Mouse (Mus musculus) Muller cell, postnatal 12 days (primary cell): ENCODE measurements around the gene Mpnd.

Experiments used
- DNase-seq: peaks from one replicate; pipeline ENCODE4 v3.0.0-alpha.2; 2015; ENCODE audit errors: inconsistent ontology term

The Mpnd gene

DNA sequence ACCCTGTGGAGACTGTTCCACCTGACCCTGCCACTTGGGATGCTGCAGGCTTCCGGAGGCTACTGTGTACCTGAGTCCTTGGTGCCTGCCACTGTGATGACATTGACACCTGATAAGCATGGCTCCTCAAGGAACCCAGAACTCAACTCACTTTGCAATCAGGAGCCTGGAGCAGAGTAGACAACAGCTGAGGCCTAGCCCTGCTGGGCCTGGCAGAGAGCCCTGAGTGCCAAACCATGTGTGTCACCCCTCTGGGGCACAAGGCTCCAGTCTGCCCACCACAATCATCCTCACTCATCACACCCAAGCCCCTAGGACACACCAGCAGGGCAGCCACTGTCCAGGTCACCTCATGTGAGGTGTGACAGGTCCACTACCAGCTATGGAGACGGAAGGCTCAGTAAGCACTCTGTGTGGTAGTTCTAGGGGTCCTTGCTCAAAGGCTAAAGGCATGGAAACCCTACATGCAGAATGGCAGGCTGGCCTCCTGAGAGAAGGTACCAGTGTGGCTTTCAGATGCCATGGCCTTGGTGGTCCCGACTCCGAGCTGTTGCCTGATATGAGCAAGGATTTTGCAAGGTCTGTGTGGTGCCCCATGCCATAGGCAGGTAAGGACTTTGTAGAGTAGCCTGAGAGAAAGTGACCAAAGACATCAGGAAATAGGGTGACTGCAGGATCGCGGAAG lies 15.0 kb downstream of the Mpnd start:
- DNase-seq: no peak

DNA sequence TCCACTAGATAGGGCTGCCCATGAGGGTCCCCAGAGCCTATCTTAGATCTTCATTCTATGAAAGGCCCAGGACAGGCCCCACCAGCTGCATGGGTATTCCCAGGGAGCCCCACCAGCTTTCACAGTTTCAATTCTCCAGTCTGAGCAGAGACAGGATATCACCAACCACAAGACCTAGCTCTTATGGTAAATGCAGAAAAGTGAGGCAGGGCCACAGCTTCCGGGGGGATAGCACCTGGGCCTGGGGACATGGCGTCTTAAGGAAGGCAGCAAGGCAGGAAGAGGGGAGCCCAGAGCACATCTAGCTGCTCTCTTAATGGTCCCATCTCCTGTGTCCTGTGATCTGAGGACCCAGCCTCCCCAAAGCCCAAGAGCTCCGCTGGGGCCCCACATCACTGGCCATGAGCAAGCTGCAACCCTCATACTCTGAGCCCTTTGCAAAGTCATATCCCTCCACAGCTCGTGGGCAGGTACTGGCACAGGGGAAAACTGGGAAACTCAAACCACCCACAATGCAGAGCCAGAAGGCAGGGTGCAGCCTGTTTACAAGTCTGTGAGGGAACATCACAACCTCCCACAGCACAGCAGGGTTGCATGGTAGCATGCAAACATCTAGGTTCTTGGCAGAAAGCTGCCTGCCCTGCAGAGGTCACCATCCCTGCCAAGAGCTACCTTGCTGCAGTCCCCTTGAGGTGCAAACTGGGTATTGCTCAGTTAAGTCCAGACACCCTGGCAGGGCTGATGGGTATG lies 15.8 kb downstream of the Mpnd start:
- DNase-seq: no peak

DNA sequence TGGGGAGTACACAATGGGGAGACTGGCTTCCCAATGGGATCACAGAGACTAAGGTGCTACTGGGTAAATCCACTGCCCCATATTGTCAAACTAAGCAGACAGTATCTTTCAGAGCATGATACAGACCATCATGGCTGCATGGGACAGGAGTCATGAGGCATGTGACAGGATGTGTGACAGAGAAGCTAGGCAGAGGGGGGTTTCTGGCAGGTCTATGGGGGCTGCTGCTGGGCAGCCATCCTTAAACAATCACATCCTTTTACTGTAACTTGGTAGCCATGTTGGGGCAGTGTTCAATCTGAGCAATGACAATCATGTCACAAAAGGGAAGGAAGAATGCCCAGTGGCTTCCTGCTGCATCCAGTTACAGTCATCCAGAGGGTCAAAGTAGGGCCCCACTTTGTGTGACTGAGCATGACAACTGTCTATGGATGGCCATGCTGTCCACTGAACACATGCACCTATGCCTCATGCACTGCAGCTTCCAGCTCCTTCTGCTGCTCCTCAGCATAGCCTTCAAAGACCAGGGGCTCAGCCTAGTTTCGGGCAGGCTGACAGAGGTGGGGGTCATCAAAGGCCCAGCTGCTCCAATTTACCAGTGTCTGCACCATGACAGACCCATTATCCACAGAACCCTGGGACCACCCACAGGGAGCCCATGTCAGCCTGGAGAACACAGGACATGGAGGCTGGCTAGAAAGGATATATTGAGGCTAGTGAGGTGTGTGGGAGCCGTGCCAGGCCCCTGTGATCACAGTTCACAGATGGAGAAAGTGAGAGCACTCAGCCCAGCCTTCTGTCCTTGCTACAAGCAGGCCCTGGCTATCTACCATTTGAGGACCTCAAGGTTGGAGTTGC lies 16.8 kb downstream of the Mpnd start:
- no peak for DNase-seq

DNA sequence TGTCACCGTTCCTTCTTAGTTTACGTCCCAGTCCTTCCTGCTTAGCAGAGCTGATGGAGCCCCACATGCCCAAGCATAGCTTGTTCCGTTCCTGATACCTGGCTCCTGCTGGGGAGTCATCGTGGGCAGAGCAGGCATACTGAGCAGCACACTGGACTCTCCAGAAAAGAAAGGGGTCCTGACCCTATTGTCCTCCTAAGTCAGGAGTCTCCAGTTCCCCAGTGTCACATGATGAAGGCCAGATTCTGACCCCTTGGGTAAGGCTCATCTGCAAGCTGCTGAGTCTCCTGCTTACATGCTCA lies 17.4 kb downstream of the Mpnd start:
- no peak for DNase-seq

DNA sequence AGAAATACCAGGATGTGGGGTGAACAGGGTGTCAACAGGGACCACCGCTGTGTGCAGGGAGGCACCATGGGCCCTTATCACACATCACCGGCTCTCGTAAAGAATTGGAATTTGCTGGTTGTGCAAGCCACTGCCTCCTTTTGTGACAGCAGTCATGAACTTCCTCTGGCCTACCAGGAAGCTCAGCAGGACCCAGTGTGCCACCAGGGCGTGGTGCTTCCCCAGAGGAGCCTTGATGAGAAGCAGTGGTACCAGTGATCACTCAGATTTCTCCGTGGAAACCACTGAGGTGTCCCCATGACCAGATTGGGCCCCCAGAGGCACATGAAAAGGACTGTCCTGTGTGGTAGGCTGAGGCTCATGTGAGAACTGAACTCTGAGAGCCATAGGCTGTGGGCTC lies 17.9 kb downstream of the Mpnd start:
- no peak for DNase-seq

DNA sequence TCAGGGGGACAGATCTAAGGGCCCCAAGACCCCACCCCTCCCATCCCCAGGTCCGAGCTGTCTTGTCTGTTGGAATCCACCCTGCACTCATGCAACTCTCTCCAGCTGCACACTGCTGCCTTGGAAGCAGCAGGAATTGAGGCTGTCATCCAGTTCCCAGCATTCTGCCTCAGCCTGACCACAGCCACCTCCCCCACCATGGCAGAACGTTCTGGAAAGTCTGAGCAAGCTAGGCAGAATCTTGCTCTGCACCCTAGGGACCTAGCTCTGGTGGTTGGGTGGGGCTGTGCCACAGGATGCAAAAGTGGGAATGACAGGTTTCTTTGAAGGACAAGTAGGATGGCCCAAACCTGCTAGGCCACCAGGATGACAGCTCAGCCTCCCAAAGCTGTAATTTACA lies 19.0 kb downstream of the Mpnd start:
- no peak for DNase-seq

DNA sequence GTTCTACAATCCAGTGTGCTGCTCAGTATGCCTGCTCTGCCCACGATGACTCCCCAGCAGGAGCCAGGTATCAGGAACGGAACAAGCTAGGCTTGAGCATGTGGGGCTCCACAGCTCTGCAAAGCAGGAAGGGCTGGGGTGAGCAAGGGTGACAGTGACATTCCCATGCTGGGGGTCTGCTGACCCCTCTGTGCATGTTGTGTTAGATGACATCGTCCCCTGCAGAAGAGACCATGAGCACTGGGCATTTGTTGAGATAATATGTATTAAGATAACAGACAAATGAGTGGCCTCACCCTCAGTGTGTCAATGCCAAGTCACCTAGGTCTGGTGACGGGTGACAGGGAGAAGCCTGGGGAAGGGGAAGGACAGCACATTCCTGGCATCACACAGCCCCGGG lies 19.4 kb downstream of the Mpnd start:
- DNase-seq: no peak

DNA sequence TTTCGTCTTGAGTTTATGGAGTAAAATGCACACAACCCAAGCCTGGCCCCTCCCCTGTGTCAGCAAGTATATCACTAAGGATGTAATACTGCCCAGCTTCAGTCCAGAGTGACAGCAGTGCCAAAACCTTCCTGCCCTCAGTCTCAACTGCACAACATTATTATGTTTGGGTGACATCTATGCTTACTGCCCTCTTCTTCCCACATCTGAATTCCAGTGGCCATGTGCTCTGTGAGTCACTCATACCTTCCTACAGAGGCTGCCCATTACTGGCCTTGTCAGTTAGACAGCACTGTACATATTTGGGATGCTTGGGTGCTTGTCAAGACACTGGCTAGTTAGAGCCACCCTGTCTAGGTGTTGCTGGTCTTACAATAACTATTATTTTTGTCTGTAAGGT lies 20.8 kb downstream of the Mpnd start:
- peak; percentile 87 for DNase-seq

DNA sequence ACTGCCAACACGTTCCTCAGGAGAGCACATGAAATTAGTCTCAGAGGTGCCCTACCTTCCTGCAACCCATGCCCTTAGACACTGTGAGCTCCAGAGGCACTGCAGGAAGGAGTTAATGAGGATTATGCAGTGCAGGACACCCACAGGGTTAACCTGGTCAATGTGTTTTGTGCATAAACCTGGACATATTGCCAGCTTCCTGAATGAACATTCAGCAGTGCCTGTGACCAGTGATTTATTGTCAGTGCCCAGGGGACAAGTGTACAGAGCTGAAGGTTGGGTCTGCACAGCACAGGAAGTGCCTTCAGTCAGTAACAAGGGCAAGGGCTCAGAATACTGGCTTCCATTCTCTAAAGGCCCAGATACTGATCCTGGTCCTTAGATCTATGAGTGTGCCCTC lies 21.4 kb downstream of the Mpnd start:
- no peak for DNase-seq

DNA sequence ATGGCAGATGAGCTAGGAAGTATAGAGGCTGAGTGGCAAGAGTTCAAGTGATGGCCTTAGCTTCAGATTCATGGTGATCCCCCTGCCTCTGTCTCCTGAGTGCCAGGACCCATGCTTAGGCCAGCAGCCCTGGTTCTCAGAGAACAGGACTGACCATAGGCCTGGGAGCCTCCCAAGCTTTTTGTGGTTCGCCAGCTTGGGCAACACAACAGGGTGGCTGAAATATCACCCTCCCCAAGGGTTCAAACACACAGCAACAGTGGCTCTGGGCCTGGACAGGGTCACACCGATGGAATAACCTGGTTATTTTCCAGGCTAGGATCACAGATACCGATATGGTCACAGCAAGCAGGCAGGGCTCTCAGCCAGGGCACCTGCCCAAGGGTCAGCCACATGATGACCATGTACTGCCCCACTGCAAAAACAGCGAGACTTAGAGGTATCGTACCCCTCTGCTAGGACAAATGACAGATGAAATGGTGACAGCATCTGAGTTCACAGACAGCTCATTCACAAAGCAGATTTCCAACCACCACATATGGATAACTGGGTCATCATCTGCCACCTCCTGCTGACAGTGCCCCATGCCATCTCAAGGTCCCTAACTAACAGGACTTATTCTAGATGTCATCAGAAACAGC lies 22.4 kb downstream of the Mpnd start:
- DNase-seq: no peak

DNA sequence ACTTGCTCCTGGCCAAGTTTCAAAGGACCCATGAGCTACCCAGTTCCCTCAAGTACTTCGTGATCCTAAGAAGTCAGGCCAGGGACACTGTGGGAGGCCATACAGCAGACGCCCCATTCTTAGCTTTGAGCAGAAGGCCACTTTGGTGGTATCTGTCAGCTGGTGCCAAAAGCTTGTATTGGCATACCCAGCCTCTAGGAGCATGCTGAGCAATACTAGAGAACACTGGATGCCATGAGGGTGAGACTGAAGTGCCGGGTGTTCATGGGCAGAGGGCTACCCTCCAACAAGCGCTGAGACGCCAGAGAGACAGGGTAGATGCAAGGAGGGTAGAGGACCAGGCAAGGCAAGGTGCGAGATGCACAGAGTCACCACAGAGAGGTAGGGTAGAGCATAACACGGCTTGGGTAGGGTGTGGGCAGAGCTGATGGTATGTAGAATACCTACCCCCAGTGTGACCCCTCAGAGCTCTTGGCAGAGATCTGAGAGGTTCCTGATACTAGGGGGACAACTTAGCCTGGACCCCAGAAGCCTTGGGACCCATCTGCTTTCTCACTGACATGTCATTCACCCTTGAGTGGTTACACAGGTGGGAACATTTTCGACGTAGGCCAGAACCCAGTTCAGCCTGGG lies 24.8 kb downstream of the Mpnd start:
- DNase-seq: no peak

DNA sequence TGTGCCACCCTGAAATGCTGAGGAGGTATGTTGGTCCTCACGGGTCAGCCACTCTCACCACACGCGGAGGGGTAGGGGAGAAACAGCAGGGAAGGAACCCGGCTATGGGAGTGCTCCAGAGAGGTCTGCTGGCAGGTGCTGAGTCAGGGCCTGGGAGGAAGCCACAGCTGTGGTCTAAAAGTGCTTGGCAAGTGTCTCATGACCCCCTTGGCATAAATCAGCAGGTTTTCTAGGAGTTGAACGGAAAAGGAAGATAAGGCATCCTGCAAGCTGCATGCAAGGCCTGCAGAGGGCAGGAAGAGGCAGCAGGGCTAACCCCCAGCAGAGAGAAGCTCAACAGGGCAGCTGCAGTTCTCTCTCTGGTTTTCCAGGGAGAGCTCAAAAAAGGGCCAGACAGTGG lies 25.4 kb downstream of the Mpnd start:
- no peak for DNase-seq

DNA sequence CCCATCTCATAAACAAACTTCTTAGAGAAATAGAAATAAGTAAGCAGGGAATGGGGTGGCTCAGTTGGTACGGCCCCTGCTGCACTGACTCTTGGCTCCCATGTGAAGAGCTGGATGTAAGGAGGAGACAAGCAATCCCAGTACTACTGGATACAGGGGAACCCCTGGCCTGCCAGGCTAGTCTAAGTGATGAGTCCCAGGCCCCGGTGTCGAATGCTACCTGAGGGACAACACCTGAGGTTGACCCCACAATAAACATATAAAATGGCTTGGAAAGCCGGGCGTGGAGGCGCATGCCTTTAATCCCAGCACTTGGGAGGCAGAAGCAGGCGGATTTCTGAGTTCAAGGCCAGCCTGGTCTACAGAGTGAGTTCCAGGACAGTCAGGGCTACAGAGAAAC lies 25.9 kb downstream of the Mpnd start:
- no peak for DNase-seq

DNA sequence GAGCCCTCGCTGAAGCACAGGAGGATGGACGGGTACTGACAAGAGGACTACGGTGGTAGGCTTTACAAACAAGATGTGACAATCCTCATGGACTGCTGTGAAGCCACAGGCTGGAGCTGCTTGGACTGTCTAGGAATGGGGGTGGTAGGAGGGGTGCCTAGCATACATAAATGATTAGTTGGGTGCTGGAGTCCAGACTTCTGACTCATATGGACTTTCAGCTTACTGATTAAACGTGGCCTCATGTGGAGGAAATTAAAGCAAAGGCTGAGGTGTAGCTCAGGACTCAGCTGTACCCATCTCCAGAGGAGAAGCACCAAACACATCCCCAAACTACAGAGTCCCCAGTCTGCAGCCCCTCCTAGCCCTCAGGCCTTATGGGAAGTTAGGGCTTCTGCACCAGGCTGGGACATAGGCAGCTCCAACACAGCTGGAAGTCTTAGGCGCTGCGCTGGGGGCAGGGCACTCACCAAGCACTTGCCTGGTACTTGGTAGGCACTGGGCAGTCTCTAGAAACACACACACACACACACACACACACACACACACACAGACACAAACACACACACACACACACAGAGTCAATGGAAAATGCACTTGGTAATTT lies 26.7 kb downstream of the Mpnd start:
- peak; percentile 66 for DNase-seq

DNA sequence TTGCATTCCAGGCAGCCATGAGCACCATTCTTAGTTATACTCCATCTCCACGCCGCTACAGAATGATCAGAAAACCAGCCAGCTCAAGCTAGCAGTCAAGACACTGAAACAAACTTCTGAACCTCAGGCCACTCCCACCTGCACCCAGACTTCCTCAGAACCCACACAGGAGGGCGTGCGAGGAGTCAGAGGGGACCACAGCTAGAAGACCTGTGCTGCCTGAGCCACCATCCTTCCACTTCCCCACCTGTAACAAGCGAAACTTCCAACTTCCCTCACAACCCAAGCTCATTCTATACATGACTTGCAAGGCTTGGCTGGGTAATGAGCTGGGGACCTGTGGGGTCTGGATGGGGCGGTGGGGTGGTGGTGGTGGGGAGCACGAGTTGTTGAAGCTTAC lies 27.3 kb downstream of the Mpnd start:
- no peak for DNase-seq

DNA sequence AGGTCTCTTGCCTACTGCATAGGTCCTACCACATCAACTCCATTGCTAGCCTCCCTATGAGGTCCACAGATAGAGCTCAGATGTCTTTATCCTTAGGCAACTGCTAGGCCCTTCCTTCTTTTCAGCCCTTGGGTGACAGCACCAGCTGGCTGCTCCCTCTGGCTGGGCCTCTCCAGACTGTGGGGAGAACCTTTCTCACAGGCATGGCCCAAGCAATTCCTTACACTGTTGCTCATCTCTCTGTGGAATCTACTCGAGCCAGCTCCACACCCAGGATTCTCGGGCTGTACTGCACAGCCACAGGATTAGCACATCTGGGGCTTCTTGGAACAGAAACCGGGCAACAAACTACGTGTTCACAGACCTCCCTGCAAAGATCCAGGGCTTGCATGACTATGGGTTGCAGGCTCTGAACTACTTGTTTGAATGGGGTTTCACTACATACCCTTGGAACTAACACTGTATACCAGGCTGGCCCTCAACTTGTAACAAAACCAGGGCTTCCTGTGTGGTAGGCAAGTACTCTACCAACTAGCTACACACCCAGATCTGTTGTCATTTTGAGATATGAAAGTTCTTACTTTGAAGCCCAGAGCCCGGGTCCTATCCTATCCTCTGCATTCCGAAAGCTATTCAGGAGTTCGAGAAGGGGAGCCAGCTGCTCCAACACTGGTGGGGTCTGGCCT lies 28.7 kb downstream of the Mpnd start:
- DNase-seq: no peak

DNA sequence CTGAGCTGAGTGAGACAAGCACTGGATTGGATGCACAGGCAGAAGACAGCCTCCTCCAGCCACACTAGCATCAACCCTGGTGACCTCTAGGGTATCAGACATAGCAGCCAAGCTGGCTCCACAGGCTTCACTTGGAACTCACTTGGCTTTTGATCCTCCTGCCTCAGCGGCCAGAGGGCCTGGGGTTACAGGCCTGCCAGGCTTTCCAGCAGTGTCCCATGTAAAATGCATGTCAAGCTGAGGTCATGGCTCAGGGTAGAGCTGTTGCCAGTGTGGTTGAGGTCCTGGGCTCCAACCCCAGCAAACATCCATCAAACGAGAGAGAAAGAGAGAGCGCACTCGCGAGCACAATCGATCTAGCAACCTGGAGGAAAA lies 29.2 kb downstream of the Mpnd start:
- no peak for DNase-seq

DNA sequence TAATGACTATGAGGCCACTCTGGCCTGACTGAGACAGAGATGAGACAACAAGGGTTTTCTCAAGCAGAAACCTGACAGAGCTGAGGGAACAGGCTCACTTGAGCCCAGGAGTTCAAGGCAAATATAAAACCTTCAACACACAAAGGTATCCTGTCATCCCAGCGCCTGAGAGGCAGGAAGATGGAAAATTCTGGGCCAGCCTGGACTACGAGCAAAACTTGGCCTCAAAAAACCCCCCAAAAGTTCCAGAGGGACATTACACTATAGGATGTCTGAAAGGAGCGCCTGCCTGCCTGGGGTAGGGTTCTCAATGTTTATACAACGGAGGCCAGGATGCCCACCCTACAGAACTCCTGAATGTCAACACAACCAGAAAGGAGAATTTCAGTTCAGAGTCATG lies 29.7 kb downstream of the Mpnd start:
- DNase-seq: no peak

DNA sequence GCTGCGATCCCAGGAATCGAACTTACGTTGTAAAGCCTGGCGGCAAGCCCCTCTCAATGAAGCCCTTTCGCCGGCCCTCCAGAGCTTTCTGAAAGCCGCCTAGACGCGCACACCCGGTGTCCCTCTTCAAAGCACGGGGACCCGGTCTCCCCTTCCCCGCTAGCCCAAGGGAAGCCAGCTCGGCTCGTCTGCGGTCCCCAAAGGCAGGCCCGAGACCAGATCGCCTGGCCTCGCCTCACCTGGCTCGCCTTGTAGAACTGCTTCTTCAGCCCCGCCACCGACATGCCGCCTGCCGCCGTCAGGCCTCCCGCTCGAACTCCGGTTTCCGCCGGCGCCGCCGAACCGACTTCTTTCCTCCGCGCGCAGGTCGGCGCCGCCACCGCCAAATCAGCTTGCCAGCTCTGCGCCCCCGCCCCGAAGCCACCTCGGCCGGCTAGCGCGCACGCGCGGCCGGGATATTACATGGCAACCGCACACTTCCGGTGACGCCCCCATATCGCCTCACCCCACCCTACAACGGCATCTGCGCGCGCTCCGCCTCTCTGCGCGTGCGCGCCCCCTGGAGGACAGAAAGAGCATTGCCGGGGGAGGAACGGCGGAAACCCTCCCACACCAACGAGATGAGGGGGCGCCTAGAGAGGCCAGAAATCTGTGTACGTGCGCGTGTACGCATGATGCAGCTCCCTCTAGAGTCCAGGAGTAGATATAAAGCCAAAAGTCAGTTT lies 30.8 kb downstream of the Mpnd start, which contains the start of gene Sh3gl1:
Gene Sh3gl1 (minus strand): TSS at position 460 of the 725 bp plus-strand sequence.
- peak; percentile 99 for DNase-seq

DNA sequence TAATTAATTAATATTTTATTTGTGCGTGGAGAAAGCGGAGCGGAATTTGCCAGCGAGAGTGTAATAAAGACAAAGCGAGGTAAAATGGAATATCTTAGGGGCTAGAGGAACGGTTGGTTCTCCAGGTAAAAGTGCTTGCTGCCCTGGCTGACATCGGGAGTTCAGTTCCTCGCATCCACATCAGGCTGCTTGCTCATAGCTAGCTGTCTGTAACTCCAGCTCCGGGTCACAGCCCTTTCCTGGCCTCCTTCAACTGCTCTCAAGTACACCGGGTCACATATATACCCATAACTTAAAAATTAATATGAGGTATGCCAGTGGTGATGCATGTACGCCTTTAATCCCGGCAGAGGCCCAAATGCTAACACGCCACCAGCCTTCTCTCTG lies 31.4 kb downstream of the Mpnd start:
- DNase-seq: no peak
